Mouse (Mus musculus): Measurements from ENCODE around the gene Itih2. TPM values are rescaled to one million over a fixed set of nuclear protein-coding genes. Genes with fewer than 3 reads are reported as not detected.
A peak's percentile ranks its signal among the peaks of the same experiment; 100 is the strongest.

Itih2 gene
- total and polyA plus RNA-seq, 2 experiments: 409 to 677 TPM

DNA sequence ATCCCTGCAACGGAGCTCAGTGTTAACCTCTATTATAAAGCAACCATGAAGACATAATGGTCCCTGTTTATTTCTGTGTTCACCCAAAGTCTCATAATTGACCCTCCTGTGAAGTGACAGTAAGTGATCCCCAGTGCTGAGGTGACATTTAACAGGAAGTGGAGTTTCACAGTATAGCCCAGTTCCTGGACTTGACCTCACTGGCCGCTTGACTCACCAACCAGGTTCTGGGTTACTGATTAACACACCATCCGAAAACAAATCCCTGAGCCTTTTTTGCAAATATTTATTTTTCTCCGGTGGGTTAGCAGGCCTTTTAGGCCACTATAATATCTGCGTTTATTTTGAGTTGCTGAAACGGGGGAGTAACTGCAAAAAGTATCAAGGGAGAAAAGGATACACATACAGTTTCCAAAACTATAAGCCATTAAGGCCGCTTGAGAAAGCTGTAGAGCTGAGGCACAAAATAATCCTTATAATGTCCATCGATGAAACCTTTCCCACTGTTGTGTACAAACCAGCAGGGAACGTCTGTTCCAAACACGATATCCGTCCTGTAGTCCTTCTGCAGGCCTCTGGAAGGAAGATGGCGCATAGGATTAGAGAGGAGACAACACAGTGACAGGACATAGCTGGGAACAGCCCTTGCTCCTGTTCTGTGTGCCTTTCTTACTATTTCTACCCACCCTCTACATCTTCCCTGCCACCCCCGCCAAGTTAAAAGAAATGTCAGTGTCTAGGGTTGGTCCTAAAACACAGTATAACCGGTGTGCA lies 36.7 kb downstream of the Itih2 start:
- H3K9ac ChIP-seq (ENCODE audit: low read depth, low read length): no peak overlapping the region

DNA sequence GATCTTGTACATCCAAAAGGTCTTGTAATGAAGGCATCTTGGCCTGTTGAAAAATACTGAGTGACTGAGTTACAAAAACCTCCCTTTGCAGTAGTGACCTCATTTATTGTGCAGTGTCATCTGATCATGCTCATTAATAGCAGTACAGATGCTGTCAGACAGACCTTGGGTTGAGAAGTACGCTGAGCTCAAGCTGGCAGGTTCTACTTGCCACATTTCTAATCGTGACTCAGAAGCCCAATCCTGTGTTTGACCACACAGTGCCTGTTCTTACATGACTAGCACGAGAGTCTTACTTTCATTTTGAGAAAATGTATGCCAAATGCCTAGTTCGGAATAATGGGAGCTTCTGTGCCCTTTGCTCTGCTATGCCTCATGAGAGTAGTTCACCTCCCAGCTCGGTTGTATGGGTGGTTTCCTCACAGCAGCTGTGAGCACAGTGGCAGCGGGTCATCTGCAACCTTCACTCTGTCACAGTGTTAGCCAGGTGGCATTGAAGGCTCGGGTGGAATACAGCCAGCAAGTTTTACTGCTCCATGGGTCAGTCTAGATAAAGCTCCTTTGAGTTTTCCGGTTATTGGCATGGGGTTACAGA lies 43.8 kb downstream of the Itih2 start:
- H3K27ac ChIP-seq (replicated peaks; ENCODE audit: insufficient read depth, low read depth, low read length): peak overlapping the region; percentile 15; the same call in 1 of the 2 replicates
- H3K27me3 ChIP-seq (ENCODE audit: control insufficient read depth, insufficient read depth, low read length): no peaks in the 10 kb centered on the region
- peak; percentile 57 for DNase-seq (ENCODE audit: extremely low read depth, low read depth, low spot score)
- no peak overlapping the region for H3K4me3 ChIP-seq (ENCODE audit: insufficient read depth, low read depth, low read length)
- H3K4me1 ChIP-seq (ENCODE audit: control insufficient read depth, insufficient read depth, low read length): peaks cover 18% of the 10 kb centered on the region
- H3K79me2 ChIP-seq (ENCODE audit: control insufficient read depth, insufficient read depth, low read length): peaks cover 23% of the 10 kb centered on the region; the same call in 1 of the 2 replicates
- WGBS: 27% methylated on average over 8 of the region's 8 CpGs
- H3K36me3 ChIP-seq (ENCODE audit: control insufficient read depth, insufficient read depth, low read length): peaks cover 26% of the 10 kb centered on the region
- H3K9ac ChIP-seq (ENCODE audit: low read depth, low read length): no peak overlapping the region
- TF ChIP-seq CTCF (IDR thresholded peaks at IDR 0.05; ENCODE audit: low read depth, low read length) (no peak), POLR2A (IDR thresholded peaks at IDR 0.05; ENCODE audit: extremely low read depth, insufficient read depth, low read length) (no peak)

More for the DNA sequence above, 36.7 kb downstream of the Itih2 start:
- peak; percentile 92 for DNase-seq (ENCODE audit: extremely low read depth, low read depth, low spot score)
- peak overlapping the region; percentile 67 for H3K27ac ChIP-seq (replicated peaks; ENCODE audit: insufficient read depth, low read depth, low read length)
- TF ChIP-seq POLR2A (IDR thresholded peaks at IDR 0.05; ENCODE audit: extremely low read depth, insufficient read depth, low read length): no peak
- TF ChIP-seq CTCF (IDR thresholded peaks at IDR 0.05; ENCODE audit: low read depth, low read length): no peak
- H3K4me3 ChIP-seq (ENCODE audit: insufficient read depth, low read depth, low read length): no peak overlapping the region
- H3K4me1 ChIP-seq (ENCODE audit: control insufficient read depth, insufficient read depth, low read length): peaks cover 23% of the 10 kb centered on the region
- H3K36me3 ChIP-seq (ENCODE audit: control insufficient read depth, insufficient read depth, low read length): peaks cover 72% of the 10 kb centered on the region
- no peaks in the 10 kb centered on the region for H3K27me3 ChIP-seq (ENCODE audit: control insufficient read depth, insufficient read depth, low read length)
- 23% methylated on average over 14 of the region's 14 CpGs for WGBS
- H3K79me2 ChIP-seq (ENCODE audit: control insufficient read depth, insufficient read depth, low read length): no peaks in the 10 kb centered on the region

DNA sequence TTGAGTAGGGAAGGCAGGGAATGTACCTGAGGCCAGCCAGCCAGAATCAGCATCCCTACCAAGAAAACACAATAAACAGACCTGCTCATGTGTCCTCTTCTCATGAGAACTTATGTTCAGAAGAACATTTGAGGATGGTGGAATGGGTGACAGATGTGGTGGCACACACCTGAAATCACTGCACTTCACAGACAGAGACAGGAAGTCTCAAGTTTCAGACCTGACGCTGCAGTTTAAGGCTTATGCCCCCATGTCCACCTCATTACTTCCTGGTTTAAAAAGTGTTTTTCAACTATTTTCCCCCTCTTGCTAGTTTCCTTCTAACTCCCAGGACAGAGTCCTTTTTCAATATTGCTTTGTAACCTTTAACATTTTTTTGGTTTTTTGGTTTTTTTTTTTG lies 48.5 kb downstream of the Itih2 start:
- H3K27ac ChIP-seq (replicated peaks; ENCODE audit: insufficient read depth, low read depth, low read length): no peak overlapping the region
- whole genome bisulfite sequencing: 76% methylated on average over 1 of the region's 1 CpGs
- H3K4me1 ChIP-seq (ENCODE audit: control insufficient read depth, insufficient read depth, low read length): peaks cover 28% of the 10 kb centered on the region
- no peak overlapping the region for H3K9ac ChIP-seq (ENCODE audit: low read depth, low read length)
- no peaks in the 10 kb centered on the region for H3K27me3 ChIP-seq (ENCODE audit: control insufficient read depth, insufficient read depth, low read length)
- no peak for TF ChIP-seq POLR2A (IDR thresholded peaks at IDR 0.05; ENCODE audit: extremely low read depth, insufficient read depth, low read length)
- no peak for TF ChIP-seq CTCF (IDR thresholded peaks at IDR 0.05; ENCODE audit: low read depth, low read length)
- H3K79me2 ChIP-seq (ENCODE audit: control insufficient read depth, insufficient read depth, low read length): peaks cover 42% of the 10 kb centered on the region; the same call in 1 of the 2 replicates
- no peak for DNase-seq (ENCODE audit: extremely low read depth, low read depth, low spot score)
- H3K4me3 ChIP-seq (ENCODE audit: insufficient read depth, low read depth, low read length): no peak overlapping the region
- peaks cover 1% of the 10 kb centered on the region; the same call in 1 of the 2 replicates for H3K36me3 ChIP-seq (ENCODE audit: control insufficient read depth, insufficient read depth, low read length)

DNA sequence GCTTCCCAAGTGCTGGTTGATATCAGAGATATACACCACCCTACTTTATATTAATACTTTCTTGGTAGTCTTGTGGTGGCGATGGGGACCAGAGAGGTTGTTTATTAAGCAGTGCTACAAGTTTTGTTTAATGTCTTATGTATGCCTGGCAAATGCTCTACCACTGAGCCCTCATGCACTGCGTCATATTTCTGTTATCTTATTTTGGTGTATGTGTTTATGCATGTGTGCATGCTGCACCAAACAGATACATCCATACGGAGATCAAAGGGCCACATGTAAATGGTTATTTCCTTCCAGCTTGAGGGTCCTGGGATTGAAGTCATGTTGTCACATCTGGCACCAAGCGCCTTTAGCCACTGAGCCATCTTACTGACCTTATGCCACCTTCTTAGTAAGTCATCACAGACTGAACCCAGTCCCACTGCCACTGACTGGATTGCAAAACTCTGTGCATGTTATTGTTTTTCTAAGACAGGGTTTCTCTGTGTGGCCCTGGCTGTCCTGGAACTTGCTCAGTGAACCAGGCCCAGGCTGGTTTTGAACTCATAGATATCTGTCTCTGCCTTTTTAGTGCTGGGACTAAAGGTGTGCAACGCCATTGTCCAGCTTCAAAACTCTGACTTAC lies 49.6 kb downstream of the Itih2 start:
- DNase-seq (ENCODE audit: extremely low read depth, low read depth, low spot score): peak; percentile 70
- TF ChIP-seq POLR2A (IDR thresholded peaks at IDR 0.05; ENCODE audit: extremely low read depth, insufficient read depth, low read length) (no peak), CTCF (IDR thresholded peaks at IDR 0.05; ENCODE audit: low read depth, low read length) (no peak)
- H3K36me3 ChIP-seq (ENCODE audit: control insufficient read depth, insufficient read depth, low read length): peaks cover 1% of the 10 kb centered on the region; the same call in 1 of the 2 replicates
- WGBS: 66% methylated on average over 5 of the region's 5 CpGs
- no peak overlapping the region for H3K27ac ChIP-seq (replicated peaks; ENCODE audit: insufficient read depth, low read depth, low read length)
- no peak overlapping the region; the same call in none of the 2 replicates for H3K4me3 ChIP-seq (ENCODE audit: insufficient read depth, low read depth, low read length)
- peaks cover 48% of the 10 kb centered on the region; the same call in 1 of the 2 replicates for H3K79me2 ChIP-seq (ENCODE audit: control insufficient read depth, insufficient read depth, low read length)
- H3K9ac ChIP-seq (ENCODE audit: low read depth, low read length): no peak overlapping the region
- no peaks in the 10 kb centered on the region for H3K27me3 ChIP-seq (ENCODE audit: control insufficient read depth, insufficient read depth, low read length)
- peaks cover 27% of the 10 kb centered on the region for H3K4me1 ChIP-seq (ENCODE audit: control insufficient read depth, insufficient read depth, low read length)

DNA sequence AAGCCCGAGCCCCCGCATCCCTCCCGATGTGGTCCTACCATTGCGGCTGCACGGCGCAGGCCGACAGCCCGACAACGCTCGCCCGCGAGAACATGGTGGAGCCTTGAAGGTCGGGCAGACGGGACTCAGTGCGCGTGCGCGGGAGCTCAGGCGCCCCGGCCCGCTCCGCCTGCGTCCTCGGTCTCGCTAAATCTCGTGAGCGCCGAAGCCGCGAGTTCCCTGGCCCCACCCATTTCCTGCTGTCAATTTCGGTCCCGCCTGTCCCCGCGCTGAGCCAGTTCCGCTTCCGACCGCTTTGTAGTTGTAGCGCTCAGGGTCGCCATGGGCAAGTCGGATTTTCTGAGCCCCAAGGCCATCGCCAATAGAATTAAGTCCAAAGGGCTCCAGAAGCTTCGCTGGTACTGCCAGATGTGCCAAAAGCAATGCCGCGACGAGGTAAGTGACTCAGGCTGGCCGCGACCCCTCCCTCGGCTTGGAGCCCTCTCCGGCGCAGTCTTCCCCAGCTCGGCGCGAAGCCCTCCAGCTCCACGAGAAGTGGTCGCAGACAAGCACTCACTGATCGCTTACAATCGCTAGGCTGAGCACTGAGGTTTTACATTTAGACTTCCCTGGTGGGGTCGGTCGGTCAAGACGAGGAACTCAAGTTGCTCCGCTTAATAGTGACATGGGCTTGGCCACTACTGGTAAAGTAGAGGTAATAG lies 50.7 kb downstream of the Itih2 start, which contains the start of the genes Atp5c1 and Kin:
TSS of gene Atp5c1 (minus strand) at position 201 of the 701 bp plus-strand sequence.
TSS of gene Kin (plus strand) at position 284 of the 701 bp plus-strand sequence.
- under 1% methylated on average over 61 of the region's 61 CpGs for WGBS
- peak within 1 kb of the TSS; percentile 97 for H3K9ac ChIP-seq (ENCODE audit: low read depth, low read length)
- TF ChIP-seq CTCF (IDR thresholded peaks at IDR 0.05; ENCODE audit: low read depth, low read length): peak; percentile 46
- peak; percentile 82 for TF ChIP-seq POLR2A (IDR thresholded peaks at IDR 0.05; ENCODE audit: extremely low read depth, insufficient read depth, low read length)
- H3K36me3 ChIP-seq (ENCODE audit: control insufficient read depth, insufficient read depth, low read length): no peaks in the 10 kb centered on the region
- peaks cover 27% of the 10 kb centered on the region for H3K4me1 ChIP-seq (ENCODE audit: control insufficient read depth, insufficient read depth, low read length)
- H3K27ac ChIP-seq (replicated peaks; ENCODE audit: insufficient read depth, low read depth, low read length): peak within 1 kb of the TSS; percentile 98
- peak within 1 kb of the TSS; percentile 94 for H3K4me3 ChIP-seq (ENCODE audit: insufficient read depth, low read depth, low read length)
- DNase-seq (ENCODE audit: extremely low read depth, low read depth, low spot score): peak; percentile 89
- peaks cover 53% of the 10 kb centered on the region for H3K79me2 ChIP-seq (ENCODE audit: control insufficient read depth, insufficient read depth, low read length)
- no peaks in the 10 kb centered on the region for H3K27me3 ChIP-seq (ENCODE audit: control insufficient read depth, insufficient read depth, low read length)
